Mouse (Mus musculus) liver, embryonic 14.5 days (tissue): Measurements from ENCODE around the gene Cit. TPM values are rescaled to one million over a fixed set of nuclear protein-coding genes. Genes with fewer than 3 reads are reported as not detected.

Experiments
- ATAC-seq: fragments of 200-750 bp; cut with Nextera tagmentation; 2 replicates; pipeline ENCODE4 v1.8.0; 2017; ENCODE audit warnings: moderate number of reproducible peaks, mild to moderate bottlenecking, moderate library complexity; ENCODE audit not compliant: insufficient read depth
- DNase-seq, 3 experiments: peaks; one replicate each; pipeline ENCODE4 v3.0.0-alpha.2; 2012 to 2013; ENCODE audit warnings: low read depth in 3 of 3, low spot score in 3 of 3
- H3K27ac ChIP-seq: fragments of 300-500 bp; sonication (generic); 2 replicates; pipeline ENCODE4 v1.5.1; 2014; ENCODE audit warnings: moderate library complexity, mild to moderate bottlenecking, control low read depth, inconsistent platforms
- H3K27me3 ChIP-seq: fragments of 300-500 bp; sonication (generic); 2 replicates; pipeline ENCODE4 v1.6.1; 2014; ENCODE audit warnings: mild to moderate bottlenecking, low read length, moderate library complexity; ENCODE audit not compliant: control insufficient read depth, insufficient read depth
- H3K36me3 ChIP-seq: fragments of 300-500 bp; sonication (generic); replicated peaks from 2 replicates; pipeline ENCODE4 v1.6.1; 2014; ENCODE audit warnings: low read depth; ENCODE audit not compliant: control insufficient read depth, insufficient read depth
- H3K4me1 ChIP-seq, 2 experiments: fragments of 200-500 bp in 1 of 2; fragments of 300-500 bp in 1 of 2; sonication (generic) in 1 of 2; replicated peaks; 2 replicates each; pipeline ENCODE4 v1.6.1; 2012 to 2014; ENCODE audit warnings: antibody characterized with exemption in 1 of 2, inconsistent platforms in 1 of 2, low read length in 1 of 2; ENCODE audit not compliant: control insufficient read depth in 2 of 2, insufficient read depth in 2 of 2
- H3K4me2 ChIP-seq: fragments of 300-500 bp; sonication (generic); 2 replicates; pipeline ENCODE4 v1.6.1; 2014; ENCODE audit warnings: low read depth, mild to moderate bottlenecking, control low read depth, moderate library complexity
- H3K4me3 ChIP-seq, 2 experiments: fragments of 200-500 bp in 1 of 2; fragments of 300-500 bp in 1 of 2; sonication (generic) in 1 of 2; 2 replicates each; pipeline ENCODE4 v1.5.1; 2012 to 2014; ENCODE audit warnings: low read depth in 2 of 2, low read length in 2 of 2, mild to moderate bottlenecking in 2 of 2, control low read depth in 1 of 2, inconsistent platforms in 1 of 2, moderate library complexity in 1 of 2; ENCODE audit not compliant: insufficient read depth in 1 of 2
- H3K9ac ChIP-seq: fragments of 300-500 bp; sonication (generic); replicated peaks from 2 replicates; pipeline ENCODE4 v1.6.1; 2014; ENCODE audit warnings: mild to moderate bottlenecking, control low read depth, moderate library complexity
- H3K9me3 ChIP-seq: fragments of 300-500 bp; sonication (generic); 2 replicates; pipeline ENCODE4 v1.6.1; 2016; ENCODE audit warnings: low read length, mixed read lengths; ENCODE audit not compliant: control insufficient read depth
- CTCF ChIP-seq: IDR thresholded peaks from 2 replicates; pipeline ENCODE4 v1.5.1; 2016; ENCODE audit warnings: antibody characterized with exemption, low read depth, control low read depth
- EP300 ChIP-seq: IDR thresholded peaks from 2 replicates; pipeline ENCODE4 v1.6.1; 2016; ENCODE audit warnings: antibody characterized with exemption, low read depth
- WGBS: fragments of 180-500 bp; shearing (Covaris S2); extraction: QIAGEN DNeasy Blood & Tissue Kit; methylation state at CpG from one replicate; pipeline ENCODE4 v1.1.7; 2014; ENCODE audit not compliant: insufficient replicate concordance; 5-methylcytosine and 5-hydroxymethylcytosine counted together
- polyA plus RNA-seq, 2 experiments: library from polyadenylated mRNA; depleted of rRNA in 1 of 2; stranded (reverse) in 1 of 2; unstranded in 1 of 2; fragments of >200 nt; fragmentation: Nextera tagmentation in 1 of 2; extraction: Ambion mirVana in 1 of 2; gene quantifications; 2 replicates each; pipeline versions ENCODE4 v1.2.1 to v1.2.3; 2012 to 2014

Cit gene
- polyA plus RNA-seq, 2 experiments: 21.1 to 24.5 TPM

GRCm38 (mm10) chr5:115961809-115962208 lies 116.7 kb downstream of the Cit start:
- 90% methylated on average over 9 of the region's 9 CpGs for WGBS
- Histone ChIP-seq H3K4me3 (no peak overlapping the region), H3K27ac (no peak overlapping the region), H3K27me3 (no peaks in the 10 kb centered on the region), H3K9me3 (peaks cover 3% of the 10 kb centered on the region), H3K36me3 (peaks cover 81% of the 10 kb centered on the region), H3K4me1 (peaks cover 14 to 16% of the 10 kb centered on the region in 2 experiments), H3K9ac (no peak overlapping the region), H3K4me2 (no peak overlapping the region)
- TF ChIP-seq EP300: no peak
- TF ChIP-seq CTCF: no peak
- DNase-seq: no peak
- ATAC-seq: no peak

GRCm38 (mm10) chr5:115971236-115971635 lies 126.2 kb downstream of the Cit start:
- Histone ChIP-seq H3K36me3 (peaks cover 94% of the 10 kb centered on the region), H3K4me2 (no peak overlapping the region), H3K27ac (no peak overlapping the region), H3K9ac (no peak overlapping the region), H3K4me3 (no peak overlapping the region), H3K9me3 (no peaks in the 10 kb centered on the region), H3K27me3 (no peaks in the 10 kb centered on the region), H3K4me1 (no peaks in the 10 kb centered on the region)
- no peak for ATAC-seq
- TF ChIP-seq CTCF (no peak), EP300 (no peak)
- no peak for DNase-seq
- WGBS: 88% methylated on average over 15 of the region's 15 CpGs

GRCm38 (mm10) chr5:115975672-115976071 lies 130.6 kb downstream of the Cit start:
- H3K27ac ChIP-seq: no peak overlapping the region
- TF ChIP-seq EP300 (no peak), CTCF (no peak)
- H3K9ac ChIP-seq: no peak overlapping the region
- H3K36me3 ChIP-seq: peaks cover 100% of the 10 kb centered on the region
- no peak for DNase-seq
- WGBS: 93% methylated on average over 10 of the region's 10 CpGs
- ATAC-seq: no peak
- no peak overlapping the region for H3K4me2 ChIP-seq
- no peaks in the 10 kb centered on the region for H3K27me3 ChIP-seq
- no peaks in the 10 kb centered on the region for H3K9me3 ChIP-seq
- peaks cover 0 to 11% of the 10 kb centered on the region in 2 experiments; a peak in 2 of 4 replicates for H3K4me1 ChIP-seq
- H3K4me3 ChIP-seq: no peak overlapping the region

GRCm38 (mm10) chr5:115976446-115976845 lies 131.4 kb downstream of the Cit start:
- Histone ChIP-seq H3K27me3 (no peaks in the 10 kb centered on the region), H3K27ac (no peak overlapping the region), H3K9ac (no peak overlapping the region), H3K4me3 (no peak overlapping the region), H3K36me3 (peaks cover 97% of the 10 kb centered on the region), H3K4me2 (no peak overlapping the region), H3K9me3 (no peaks in the 10 kb centered on the region), H3K4me1 (peaks cover 0 to 11% of the 10 kb centered on the region in 2 experiments; a peak in 2 of 4 replicates)
- no peak for TF ChIP-seq EP300
- no peak for TF ChIP-seq CTCF
- 89% methylated on average over 5 of the region's 5 CpGs for WGBS
- ATAC-seq (no peak), DNase-seq (no peak)

- Histone ChIP-seq H3K27ac (no peak overlapping the region), H3K36me3 (peaks cover 97% of the 10 kb centered on the region), H3K9me3 (no peaks in the 10 kb centered on the region), H3K4me2 (no peak overlapping the region), H3K9ac (no peak overlapping the region), H3K27me3 (no peaks in the 10 kb centered on the region), H3K4me3 (no peak overlapping the region), H3K4me1 (peaks cover 0 to 11% of the 10 kb centered on the region in 2 experiments; a peak in 2 of 4 replicates)
- TF ChIP-seq EP300 (no peak), CTCF (no peak)
- DNase-seq (no peak), ATAC-seq (no peak)
- WGBS: 55% methylated on average over 10 of the region's 10 CpGs
Measured at GRCm38 (mm10) chr5:115977266-115977665, 132.2 kb downstream of the Cit start.
